Mouse (Mus musculus): ENCODE data around the gene Psmc3. TPM values are rescaled to one million over a fixed set of nuclear protein-coding genes. Genes with fewer than 3 reads are reported as not detected.

Gene Psmc3
- polyA plus RNA-seq, 1 experiment from 2014 or later = 316 TPM

GRCm38 (mm10) chr2:91023956-91024355, 29.9 kb upstream of the Psmc3 start:
- WGBS (ENCODE audit: insufficient replicate concordance) = 84% methylated on average over 1 of the region's 1 CpGs
- peaks cover 10% of the 10 kb centered on the region; the same call in 1 of the 2 replicates for H3K4me1 ChIP-seq (ENCODE audit: control insufficient read depth, insufficient read depth, low read length)
- no peak overlapping the region for H3K4me3 ChIP-seq (ENCODE audit: low read depth, low read length)
- no peaks in the 10 kb centered on the region for H3K27me3 ChIP-seq (ENCODE audit: control insufficient read depth, insufficient read depth, low read length)
- H3K9ac ChIP-seq (ENCODE audit: low read depth, low read length) = no peak overlapping the region
- no peak overlapping the region for H3K4me2 ChIP-seq
- H3K36me3 ChIP-seq (ENCODE audit: control insufficient read depth, insufficient read depth, low read length) = peaks cover 7% of the 10 kb centered on the region; the same call in 1 of the 2 replicates
- ATAC-seq (replicated peaks; ENCODE audit: insufficient number of reproducible peaks, low FRiP score, low TSS enrichment) = no peak
- H3K9me3 ChIP-seq (replicated peaks; ENCODE audit: control insufficient read depth, low read length) = no peaks in the 10 kb centered on the region
- H3K27ac ChIP-seq (ENCODE audit: low read depth, low read length) = no peak overlapping the region

- no peak overlapping the region for H3K9ac ChIP-seq (ENCODE audit: low read depth, low read length)
- no peaks in the 10 kb centered on the region for H3K27me3 ChIP-seq (ENCODE audit: control insufficient read depth, insufficient read depth, low read length)
- H3K9me3 ChIP-seq (replicated peaks; ENCODE audit: control insufficient read depth, low read length) = no peaks in the 10 kb centered on the region
- peaks cover 2% of the 10 kb centered on the region; the same call in 1 of the 2 replicates for H3K36me3 ChIP-seq (ENCODE audit: control insufficient read depth, insufficient read depth, low read length)
- 97% methylated on average over 1 of the region's 1 CpGs for WGBS (ENCODE audit: insufficient replicate concordance)
- H3K4me1 ChIP-seq (ENCODE audit: control insufficient read depth, insufficient read depth, low read length) = peaks cover 10% of the 10 kb centered on the region; the same call in 1 of the 2 replicates
- H3K4me3 ChIP-seq (ENCODE audit: low read depth, low read length) = no peak overlapping the region
- no peak for ATAC-seq (replicated peaks; ENCODE audit: insufficient number of reproducible peaks, low FRiP score, low TSS enrichment)
- no peak overlapping the region for H3K27ac ChIP-seq (ENCODE audit: low read depth, low read length)
- H3K4me2 ChIP-seq = no peak overlapping the region
Measured at GRCm38 (mm10) chr2:91025081-91025516, 28.7 kb upstream of the Psmc3 start.

- Histone ChIP-seq H3K9me3 (replicated peaks; ENCODE audit: control insufficient read depth, low read length) (no peaks in the 10 kb centered on the region), H3K4me1 (ENCODE audit: control insufficient read depth, insufficient read depth, low read length) (peaks cover 10% of the 10 kb centered on the region; the same call in 1 of the 2 replicates), H3K36me3 (ENCODE audit: control insufficient read depth, insufficient read depth, low read length) (no peaks in the 10 kb centered on the region), H3K9ac (ENCODE audit: low read depth, low read length) (no peak overlapping the region), H3K4me3 (ENCODE audit: low read depth, low read length) (no peak overlapping the region), H3K27me3 (ENCODE audit: control insufficient read depth, insufficient read depth, low read length) (no peaks in the 10 kb centered on the region), H3K27ac (ENCODE audit: low read depth, low read length) (no peak overlapping the region), H3K4me2 (peak overlapping the region; percentile 43; the same call in 1 of the 2 replicates)
- WGBS (ENCODE audit: insufficient replicate concordance) = 79% methylated on average over 1 of the region's 1 CpGs
- ATAC-seq (replicated peaks; ENCODE audit: insufficient number of reproducible peaks, low FRiP score, low TSS enrichment) = no peak
Measured at GRCm38 (mm10) chr2:91026491-91026890, 27.3 kb upstream of the Psmc3 start.

GRCm38 (mm10) chr2:91027391-91028214, 26.2 kb upstream of the Psmc3 start:
- Histone ChIP-seq H3K4me2 (peak overlapping the region; percentile 43), H3K4me1 (ENCODE audit: control insufficient read depth, insufficient read depth, low read length) (peaks cover 10% of the 10 kb centered on the region; the same call in 1 of the 2 replicates), H3K27ac (ENCODE audit: low read depth, low read length) (peak overlapping the region; percentile 10; the same call in 1 of the 2 replicates), H3K27me3 (ENCODE audit: control insufficient read depth, insufficient read depth, low read length) (no peaks in the 10 kb centered on the region), H3K9ac (ENCODE audit: low read depth, low read length) (no peak overlapping the region), H3K36me3 (ENCODE audit: control insufficient read depth, insufficient read depth, low read length) (no peaks in the 10 kb centered on the region), H3K4me3 (ENCODE audit: low read depth, low read length) (peak overlapping the region; percentile 5; the same call in 1 of the 2 replicates), H3K9me3 (replicated peaks; ENCODE audit: control insufficient read depth, low read length) (no peaks in the 10 kb centered on the region)
- WGBS (ENCODE audit: insufficient replicate concordance) = 77% methylated on average over 9 of the region's 9 CpGs
- 0 out of 2 replicates have a peak, but pooled peaks have one; percentile 28 for ATAC-seq (replicated peaks; ENCODE audit: insufficient number of reproducible peaks, low FRiP score, low TSS enrichment)

GRCm38 (mm10) chr2:91031216-91031615, 22.6 kb upstream of the Psmc3 start:
- no peak; the same call in 1 of the 2 replicates for ATAC-seq (replicated peaks; ENCODE audit: insufficient number of reproducible peaks, low FRiP score, low TSS enrichment)
- Histone ChIP-seq H3K9me3 (replicated peaks; ENCODE audit: control insufficient read depth, low read length) (no peaks in the 10 kb centered on the region), H3K4me3 (ENCODE audit: low read depth, low read length) (no peak overlapping the region), H3K4me2 (no peak overlapping the region), H3K27me3 (ENCODE audit: control insufficient read depth, insufficient read depth, low read length) (no peaks in the 10 kb centered on the region), H3K36me3 (ENCODE audit: control insufficient read depth, insufficient read depth, low read length) (no peaks in the 10 kb centered on the region), H3K4me1 (ENCODE audit: control insufficient read depth, insufficient read depth, low read length) (peaks cover 9% of the 10 kb centered on the region; the same call in 1 of the 2 replicates), H3K9ac (ENCODE audit: low read depth, low read length) (no peak overlapping the region), H3K27ac (ENCODE audit: low read depth, low read length) (no peak overlapping the region)
- 77% methylated on average over 4 of the region's 4 CpGs for WGBS (ENCODE audit: insufficient replicate concordance)

- Histone ChIP-seq H3K9ac (ENCODE audit: low read depth, low read length) (no peak overlapping the region), H3K9me3 (replicated peaks; ENCODE audit: control insufficient read depth, low read length) (no peaks in the 10 kb centered on the region), H3K27ac (ENCODE audit: low read depth, low read length) (no peak overlapping the region), H3K4me1 (ENCODE audit: control insufficient read depth, insufficient read depth, low read length) (peaks cover 9% of the 10 kb centered on the region; the same call in 1 of the 2 replicates), H3K4me3 (ENCODE audit: low read depth, low read length) (no peak overlapping the region), H3K36me3 (ENCODE audit: control insufficient read depth, insufficient read depth, low read length) (no peaks in the 10 kb centered on the region), H3K4me2 (no peak overlapping the region), H3K27me3 (ENCODE audit: control insufficient read depth, insufficient read depth, low read length) (no peaks in the 10 kb centered on the region)
- WGBS (ENCODE audit: insufficient replicate concordance) = 19% methylated on average over 3 of the region's 3 CpGs
- ATAC-seq (replicated peaks; ENCODE audit: insufficient number of reproducible peaks, low FRiP score, low TSS enrichment) = no peak
Measured at GRCm38 (mm10) chr2:91033000-91033399, 20.8 kb upstream of the Psmc3 start.

GRCm38 (mm10) chr2:91035385-91035784, 18.4 kb upstream of the Psmc3 start, which contains the start of gene Rapsn:
Gene Rapsn, plus strand, starts transcription at chr2:91035620.
- no peaks in the 10 kb centered on the region for H3K27me3 ChIP-seq (ENCODE audit: control insufficient read depth, insufficient read depth, low read length)
- H3K9me3 ChIP-seq (replicated peaks; ENCODE audit: control insufficient read depth, low read length) = no peaks in the 10 kb centered on the region
- 0 out of 2 replicates have a peak, but pooled peaks have one; percentile 37 for ATAC-seq (replicated peaks; ENCODE audit: insufficient number of reproducible peaks, low FRiP score, low TSS enrichment)
- no peaks in the 10 kb centered on the region for H3K36me3 ChIP-seq (ENCODE audit: control insufficient read depth, insufficient read depth, low read length)
- H3K4me2 ChIP-seq = peak within 1 kb of the TSS; percentile 16
- H3K27ac ChIP-seq (ENCODE audit: low read depth, low read length) = no peak within 1 kb of the TSS
- peaks cover 9% of the 10 kb centered on the region; the same call in 1 of the 2 replicates for H3K4me1 ChIP-seq (ENCODE audit: control insufficient read depth, insufficient read depth, low read length)
- WGBS (ENCODE audit: insufficient replicate concordance) = 49% methylated on average over 9 of the region's 9 CpGs
- 0 out of 2 replicates have a peak within 1 kb of the TSS, but pooled peaks have one; percentile 12 for H3K4me3 ChIP-seq (ENCODE audit: low read depth, low read length)
- 0 out of 2 replicates have a peak within 1 kb of the TSS, but pooled peaks have one; percentile 52 for H3K9ac ChIP-seq (ENCODE audit: low read depth, low read length)

GRCm38 (mm10) chr2:91041786-91042185, 12.0 kb upstream of the Psmc3 start:
- H3K4me3 ChIP-seq (ENCODE audit: low read depth, low read length) = no peak overlapping the region
- 64% methylated on average over 8 of the region's 8 CpGs for WGBS (ENCODE audit: insufficient replicate concordance)
- peaks cover 9% of the 10 kb centered on the region; the same call in 1 of the 2 replicates for H3K4me1 ChIP-seq (ENCODE audit: control insufficient read depth, insufficient read depth, low read length)
- H3K27me3 ChIP-seq (ENCODE audit: control insufficient read depth, insufficient read depth, low read length) = no peaks in the 10 kb centered on the region
- H3K27ac ChIP-seq (ENCODE audit: low read depth, low read length) = no peak overlapping the region
- no peak for ATAC-seq (replicated peaks; ENCODE audit: insufficient number of reproducible peaks, low FRiP score, low TSS enrichment)
- H3K4me2 ChIP-seq = no peak overlapping the region
- no peaks in the 10 kb centered on the region for H3K9me3 ChIP-seq (replicated peaks; ENCODE audit: control insufficient read depth, low read length)
- H3K36me3 ChIP-seq (ENCODE audit: control insufficient read depth, insufficient read depth, low read length) = no peaks in the 10 kb centered on the region
- H3K9ac ChIP-seq (ENCODE audit: low read depth, low read length) = no peak overlapping the region
